Mouse (Mus musculus) gastrocnemius, adult 18-20 months (tissue): ENCODE measurements around the gene Aasdhppt. TPM values are rescaled to one million over a fixed set of nuclear protein-coding genes. Genes with fewer than 3 reads are reported as not detected.
A peak's percentile ranks its signal among the peaks of the same experiment; 100 is the strongest.

Source experiments
- DNase-seq: peaks from one replicate; pipeline ENCODE4 v3.0.0; 2021; ENCODE audit warnings: low spot score
- long read RNA-seq, 2 experiments: library from polyadenylated mRNA; stranded (forward); transcript quantifications; one replicate each; pipeline ENCODE4 v2.0.0; 2021
- microRNA-seq: library from miRNA; unstranded; fragments of <30 nt; microRNA quantifications from one replicate; pipeline ENCODE4 v1.2.0, GENCODE M21; 2021
- total RNA-seq, 2 experiments: library from RNA; stranded (reverse); gene quantifications; 2 replicates each; pipeline ENCODE4 v1.2.3; 2021

Aasdhppt gene
- 10 to 100 TPM; 10.5 to 12.3 TPM for total RNA-seq
- long read RNA-seq, experiment 1, transcript Aasdhppt-201 (6 exons, 2,843 nt), result major isoform, 24 of 32 reads
- long read RNA-seq, experiment 1, partial matches to known transcripts, result 1 of 32 reads
- long read RNA-seq, experiment 1, other reads (novel, unspliced or antisense), result 6 of 32 reads
- long read RNA-seq, experiment 2, transcript Aasdhppt-201 (6 exons, 2,843 nt), result major isoform, 18 of 26 reads
- long read RNA-seq, experiment 2, partial matches to known transcripts, result 2 of 26 reads
- long read RNA-seq, experiment 2, other reads (novel, unspliced or antisense), result 3 of 26 reads

DNA sequence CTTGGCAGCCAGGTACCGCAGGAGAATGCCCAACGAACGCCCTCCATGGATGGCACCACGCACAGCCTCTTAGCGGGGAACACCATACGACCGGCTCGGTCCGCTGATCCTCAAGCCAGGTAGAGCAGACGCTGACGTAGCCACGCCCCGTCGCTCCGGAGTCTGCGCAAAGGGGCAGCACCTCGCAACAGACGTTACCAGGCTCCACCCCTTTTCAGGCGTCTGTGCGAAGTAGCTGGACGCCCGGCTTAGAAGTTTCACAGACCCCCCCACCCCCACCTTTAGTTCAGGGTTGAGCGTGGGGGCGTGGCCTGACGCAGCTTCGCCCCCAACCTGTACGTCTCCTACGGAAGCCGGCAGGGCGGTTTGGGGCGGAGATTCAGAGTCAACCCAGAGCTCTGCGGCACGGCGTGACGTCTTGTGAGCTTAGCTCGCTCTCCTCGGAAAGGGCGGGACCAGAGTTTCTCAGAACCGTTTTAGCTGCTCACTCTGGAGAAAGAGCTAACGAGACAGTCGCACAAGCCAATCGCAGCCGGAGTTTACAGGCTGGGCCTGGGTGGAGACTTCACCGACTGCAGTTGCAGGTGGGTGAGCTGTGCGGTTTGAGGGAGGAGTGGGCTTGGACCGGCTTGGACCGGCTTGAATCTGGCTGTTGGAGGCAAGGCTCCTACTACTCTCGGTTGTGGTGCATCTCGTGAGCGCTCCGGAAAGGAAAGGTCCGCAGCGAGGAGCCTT is at the start of gene Aasdhppt, which contains the start of gene Kbtbd3:
TSS of gene Aasdhppt (minus strand) at position 121 of the 735 bp plus-strand sequence.
TSS of gene Kbtbd3 (plus strand) at position 483 of the 735 bp plus-strand sequence.
- DNase-seq, result peak; percentile 98

DNA sequence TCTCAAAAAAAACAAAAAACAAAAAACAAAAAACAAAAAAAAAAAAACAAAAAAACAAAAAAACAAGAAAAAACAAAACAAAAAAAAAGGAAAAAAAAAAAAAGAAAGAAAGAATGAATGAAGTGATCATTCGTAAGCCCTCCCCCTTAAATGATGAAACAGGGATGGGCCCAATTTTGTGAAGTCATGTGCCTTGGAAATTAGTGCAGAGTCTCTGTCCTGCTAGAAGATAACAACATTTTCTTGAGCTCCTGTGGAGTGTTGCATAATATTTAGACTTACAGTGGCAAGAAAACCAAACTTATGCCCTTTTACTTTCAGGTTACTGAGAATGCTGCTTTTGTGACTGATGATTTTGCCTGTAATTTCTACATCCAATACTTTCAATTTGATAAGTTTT is 43.9 kb upstream of the Aasdhppt start:
- DNase-seq, result no peak

DNA sequence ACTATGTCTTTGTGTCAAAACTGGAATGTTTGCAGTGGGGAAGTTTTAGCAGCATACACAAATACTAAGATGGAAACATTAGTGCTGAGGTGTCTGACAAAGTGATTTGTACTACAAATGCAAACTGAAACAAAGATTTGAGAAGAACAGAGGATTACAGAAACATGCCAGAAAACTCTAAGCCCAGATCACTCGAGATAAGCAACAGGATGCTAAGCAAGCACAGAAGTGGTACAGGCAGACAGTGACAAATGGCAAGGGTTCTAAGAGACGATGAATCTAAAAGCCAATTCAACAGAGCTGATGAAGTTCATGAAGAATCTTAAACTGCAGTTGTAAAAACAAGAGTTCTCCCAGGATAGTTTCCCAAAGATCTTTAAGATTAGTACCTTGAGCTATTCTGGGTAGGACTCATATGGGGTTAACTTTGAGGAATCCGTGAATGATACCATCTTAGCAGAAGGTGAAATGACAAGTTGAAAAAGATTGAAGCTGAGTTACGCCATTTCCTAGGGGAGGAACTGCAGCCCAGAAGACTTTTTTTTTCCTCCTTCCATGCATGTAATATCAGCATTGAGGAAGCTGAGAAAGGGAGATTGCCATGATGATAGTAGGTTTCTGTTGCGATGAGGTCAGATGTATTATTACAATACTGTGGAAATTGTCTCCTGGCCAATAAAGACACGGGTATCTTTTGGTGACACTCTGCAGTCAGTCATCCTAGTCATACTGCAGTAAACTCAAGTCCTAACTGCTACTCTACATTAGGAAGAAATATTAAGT is 9.9 kb upstream of the Aasdhppt start:
- DNase-seq, result no peak

DNA sequence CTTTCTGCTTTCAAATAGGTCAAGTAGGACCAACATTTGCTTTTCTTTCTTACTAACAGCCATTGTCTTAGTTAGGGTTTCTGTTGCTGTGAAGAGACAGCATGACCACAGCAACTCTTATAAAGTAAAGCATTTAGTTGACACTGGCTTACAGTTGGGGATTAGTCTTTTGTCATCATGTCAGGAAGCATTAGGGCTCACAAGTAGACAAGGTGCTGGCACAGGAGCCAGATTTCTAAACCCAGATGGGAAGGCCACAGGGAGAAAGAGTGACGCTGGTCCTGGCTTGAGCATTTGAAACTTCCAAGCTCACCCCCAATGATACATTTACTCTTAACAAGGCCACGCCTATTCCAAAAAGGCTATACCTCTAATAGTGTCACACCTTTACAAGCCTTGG is 6.5 kb upstream of the Aasdhppt start:
- DNase-seq, result no peak

DNA sequence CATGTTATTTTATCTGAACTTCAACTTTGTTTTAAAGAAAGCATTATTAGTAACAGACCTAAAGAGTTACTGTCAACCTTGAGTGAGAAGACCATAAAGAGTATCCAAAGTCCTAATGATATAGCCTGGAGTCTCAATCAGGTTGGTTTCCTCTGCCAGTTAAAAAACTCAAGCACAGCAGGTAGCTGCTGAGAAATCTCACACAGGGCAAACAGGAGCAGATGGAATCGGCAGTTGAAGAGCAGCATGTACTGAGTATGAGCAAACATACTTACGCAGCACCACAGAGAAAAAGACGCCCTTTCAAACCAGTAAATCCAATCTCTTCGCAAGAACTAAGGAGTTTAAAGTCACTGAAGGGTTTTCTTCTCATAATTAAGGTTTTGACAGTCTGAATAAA is 4.7 kb upstream of the Aasdhppt start:
- no peak for DNase-seq

DNA sequence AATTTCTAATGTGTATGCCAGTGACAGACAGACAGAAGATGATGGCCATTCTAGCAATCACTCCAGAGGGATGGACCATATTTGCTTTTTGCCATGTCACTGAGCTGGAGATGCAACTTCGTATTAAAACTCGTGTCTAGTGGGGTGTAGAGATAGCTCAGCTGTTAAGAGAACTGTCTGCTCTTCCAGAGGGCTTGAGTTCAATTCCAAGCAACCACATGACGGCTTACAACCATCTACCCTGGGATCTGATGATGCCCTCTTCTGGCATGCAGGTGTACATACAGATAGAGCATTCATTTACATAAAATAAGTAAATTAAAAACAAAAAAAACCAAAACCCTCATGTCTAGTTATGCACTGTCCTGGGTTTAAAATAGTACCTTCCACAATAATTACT is 1.9 kb upstream of the Aasdhppt start:
- no peak for DNase-seq

DNA sequence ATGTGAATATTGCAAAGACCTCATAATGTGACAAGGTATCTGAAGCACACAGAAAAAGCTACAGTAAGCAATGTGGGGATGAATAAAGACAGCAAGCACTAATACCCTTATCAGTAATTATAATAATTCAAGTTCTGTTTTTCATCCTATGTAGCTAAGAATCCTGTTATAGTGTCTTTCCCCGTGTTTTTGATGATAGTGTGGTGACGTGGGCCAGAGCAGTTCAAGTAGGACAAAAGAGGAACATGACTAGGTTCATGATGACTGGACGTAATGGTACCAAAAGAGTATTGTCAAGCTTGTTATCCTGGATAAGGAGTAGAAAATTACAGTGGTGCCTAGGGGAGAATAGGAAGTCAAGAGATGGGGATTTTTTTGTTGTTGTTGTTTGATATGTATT is 1.4 kb upstream of the Aasdhppt start:
- DNase-seq, result no peak

DNA sequence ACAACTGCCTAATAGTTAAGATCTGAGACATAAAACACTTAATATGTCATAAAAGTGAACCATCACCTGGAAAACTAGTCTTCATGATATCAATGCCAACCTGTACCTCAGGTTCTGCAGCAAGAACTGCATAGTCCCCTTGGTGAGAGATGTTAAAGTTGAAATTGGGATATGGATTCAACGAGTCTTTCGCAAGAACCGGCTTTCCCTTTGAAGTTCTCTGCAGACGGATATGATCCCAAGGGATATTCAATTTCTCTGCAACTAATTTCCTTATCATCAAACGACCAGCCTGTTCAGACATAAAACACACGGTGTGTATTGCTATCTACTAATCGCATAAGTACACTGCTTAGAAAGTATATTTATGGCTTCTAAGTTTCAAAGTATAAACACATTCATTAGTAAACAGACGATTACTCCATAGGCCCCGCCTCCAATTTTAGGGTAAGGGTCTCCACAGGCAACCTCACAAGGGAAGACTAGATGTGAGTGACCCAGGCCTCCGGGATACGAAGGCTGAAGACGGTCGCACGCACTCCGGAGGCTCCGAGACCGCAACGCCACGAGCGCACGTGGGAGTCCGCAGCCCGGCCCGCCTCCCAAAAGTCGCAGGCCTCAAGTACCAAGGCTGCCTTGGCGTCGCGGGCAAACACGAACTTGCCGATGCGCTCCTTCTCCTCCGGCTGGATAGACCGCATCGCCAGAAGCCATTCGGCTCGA is 482 bp downstream of the Aasdhppt start:
- no peak for DNase-seq

DNA sequence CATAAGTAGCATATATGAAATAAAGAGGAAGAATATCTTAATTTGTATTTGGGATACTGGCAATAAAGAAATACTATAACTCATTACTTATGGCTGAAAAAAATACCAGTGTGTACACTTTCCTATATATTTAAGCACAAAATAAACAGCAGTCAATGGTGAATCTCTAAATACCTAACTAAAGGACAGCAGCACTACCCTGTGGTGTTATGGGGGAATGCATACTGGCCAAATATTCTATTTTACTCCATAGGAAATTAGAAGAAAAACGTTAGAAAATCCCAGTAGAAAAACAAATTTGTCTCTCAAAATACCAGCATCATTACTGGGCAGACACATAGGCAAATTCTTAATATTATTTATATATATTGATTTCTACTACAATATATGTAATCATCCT is 4.4 kb downstream of the Aasdhppt start:
- DNase-seq, result no peak

DNA sequence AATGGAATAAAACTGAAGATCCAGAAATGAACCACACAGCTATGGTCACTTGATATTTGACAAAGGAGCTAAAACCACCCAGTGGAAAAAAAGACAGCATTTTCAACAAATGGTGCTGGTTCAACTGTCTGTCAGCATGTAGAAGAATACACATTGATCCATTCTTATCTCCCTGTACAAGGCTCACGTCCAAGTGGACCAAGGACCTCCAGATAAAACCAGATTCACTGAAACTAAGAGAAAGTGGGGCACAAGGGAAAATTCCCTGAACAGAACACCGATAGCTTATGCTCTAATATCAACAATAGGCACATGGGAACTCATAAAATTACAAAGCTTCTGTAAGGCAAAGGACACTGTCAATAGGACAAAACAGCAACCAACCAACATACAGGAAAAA is 8.8 kb downstream of the Aasdhppt start:
- DNase-seq, result no peak

DNA sequence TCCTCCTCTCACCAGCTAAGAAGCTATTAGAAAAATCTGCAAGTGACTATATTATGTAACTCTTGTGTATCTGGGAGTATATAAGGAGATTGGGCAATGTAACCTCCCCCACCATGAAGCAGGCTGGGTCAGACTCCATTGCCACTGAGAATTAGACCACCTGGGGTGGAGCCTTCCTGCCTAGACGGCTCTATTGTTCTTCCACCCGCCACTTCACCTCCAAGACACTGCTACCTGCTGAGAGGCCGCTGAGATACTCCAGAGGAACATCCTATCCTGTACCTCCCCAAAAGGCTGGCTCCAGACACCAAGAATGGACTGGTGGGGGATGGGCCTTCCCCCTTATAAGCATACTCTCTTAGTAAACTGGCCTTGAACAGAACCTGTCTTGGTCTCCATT is 25.4 kb downstream of the Aasdhppt start:
- no peak for DNase-seq

DNA sequence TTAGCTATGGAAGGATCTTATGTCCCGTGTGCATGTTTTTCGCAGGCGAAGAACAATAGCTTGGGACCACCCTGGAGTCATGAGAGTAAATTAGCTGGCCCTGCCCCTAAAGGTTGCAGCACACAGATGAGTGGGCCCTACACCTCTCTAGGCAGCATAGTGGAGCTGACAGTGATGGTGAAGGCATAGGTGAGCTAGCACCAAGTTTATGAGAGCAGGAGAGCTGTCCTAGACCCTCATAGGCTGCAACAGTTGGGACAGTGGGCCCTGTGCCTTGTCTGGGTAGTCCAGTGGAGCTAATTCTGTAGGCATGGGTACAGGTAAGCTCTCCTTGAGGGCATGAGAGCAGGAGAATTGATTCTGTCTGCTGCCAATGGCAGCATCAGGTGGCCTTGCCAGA is 42.4 kb downstream of the Aasdhppt start:
- DNase-seq, result no peak

DNA sequence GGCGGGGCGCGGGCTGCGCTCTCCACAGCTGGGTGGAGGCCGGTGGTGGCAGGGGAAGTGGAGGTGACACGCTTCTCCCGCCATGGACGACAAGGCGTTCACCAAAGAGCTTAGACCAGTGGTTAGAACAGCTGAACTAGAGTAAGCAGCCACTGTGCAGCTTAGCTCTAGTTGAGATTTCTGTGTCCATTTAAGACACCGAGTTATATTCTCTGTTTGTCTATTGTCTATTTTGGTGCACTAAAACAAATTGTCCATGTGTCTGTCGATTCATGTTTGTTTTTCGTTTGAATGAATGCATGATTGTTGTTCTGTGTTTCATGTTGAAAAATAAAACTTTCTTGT is 48.6 kb downstream of the Aasdhppt start:
- no peak for DNase-seq

DNA sequence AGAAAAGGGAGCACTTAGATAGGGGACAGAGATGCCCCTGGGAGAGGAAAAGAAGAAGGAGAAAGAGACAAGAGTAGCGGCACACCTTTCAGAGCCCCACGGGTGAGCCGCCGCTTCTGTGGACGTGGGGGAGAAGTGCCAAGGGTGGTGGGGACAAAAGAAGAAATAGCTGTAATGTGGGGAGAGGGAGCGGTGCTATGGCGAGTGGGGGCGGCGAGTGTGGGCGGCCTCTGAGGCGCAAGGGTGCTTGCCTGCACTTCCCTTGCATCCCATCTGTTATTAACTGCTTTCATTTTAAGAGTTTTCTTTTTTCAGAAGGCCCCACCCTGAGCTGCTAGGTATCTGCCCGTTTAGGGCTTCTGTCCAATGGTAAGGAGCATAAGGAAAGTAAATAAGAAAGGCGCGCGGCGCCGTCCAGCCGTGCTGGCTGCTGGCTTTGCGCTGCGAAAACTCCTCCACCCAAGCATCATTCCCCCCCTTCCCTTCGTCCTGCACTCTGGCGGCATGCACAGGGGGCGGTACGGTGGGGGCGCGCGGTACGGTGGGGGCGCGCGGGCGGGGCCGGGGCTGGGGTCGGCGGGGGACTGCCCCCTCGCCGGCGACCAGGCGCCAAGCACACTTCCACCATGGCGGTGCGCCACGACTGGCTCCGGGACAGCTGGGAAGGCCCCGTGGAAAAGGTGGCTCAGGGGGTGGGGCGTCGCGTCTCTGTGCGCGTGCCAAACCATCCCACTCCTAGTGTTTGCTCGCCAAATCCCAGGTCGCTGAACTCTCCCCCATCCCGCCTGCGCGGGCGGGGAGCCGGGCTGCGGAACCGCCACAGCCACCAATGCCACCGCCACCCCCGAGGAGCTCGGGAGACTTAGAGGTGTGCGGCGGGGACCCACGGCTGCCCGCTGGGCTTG is 49.2 kb downstream of the Aasdhppt start:
- DNase-seq, result no peak

DNA sequence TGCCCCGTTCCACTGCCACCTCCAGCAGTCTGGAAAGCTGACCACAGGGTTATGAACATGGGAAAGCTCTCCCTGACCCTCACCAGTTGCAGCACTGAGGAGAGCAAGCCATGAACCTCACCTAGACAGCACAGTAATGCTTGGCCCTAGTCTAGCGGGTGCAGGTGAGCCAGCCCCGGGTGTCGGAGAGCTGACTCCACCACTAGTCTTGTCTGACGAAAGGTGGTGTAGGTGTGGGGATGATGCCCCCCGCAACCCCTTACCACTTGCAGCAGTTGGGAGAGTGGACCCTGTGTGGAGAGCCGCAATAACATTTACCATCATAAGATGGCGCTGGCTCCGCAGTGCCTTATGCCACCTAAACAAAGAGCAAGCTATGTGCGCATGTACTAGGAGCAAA is 50.2 kb downstream of the Aasdhppt start:
- DNase-seq, result no peak

Small RNA genes lying within 50 kb of the gene (microRNA-seq; reads per million reads assigned to microRNA genes)
- gene Gm22195, result not detected

Other genes with a start within 250 kb of the Aasdhppt start
- gene Kbtbd3, start 362 bp upstream of the Aasdhppt start, total RNA-seq, result 1 to 10 TPM; 5.5 TPM
- 10 to 100 TPM; 32.4 to 35.8 TPM for gene Msantd4, start 67.1 kb upstream of the Aasdhppt start, total RNA-seq